Mouse (Mus musculus) naive thymus-derived CD4-positive, alpha-beta T cell, adult 5 months (primary cell): Measurements from ENCODE around the gene Rubcnl. TPM values are rescaled to one million over a fixed set of nuclear protein-coding genes. Genes with fewer than 3 reads are reported as not detected.

ENCODE experiments used
- polyA plus RNA-seq: library from polyadenylated mRNA; unstranded; fragments of 100-300 nt; shearing (Covaris generic); gene quantifications from one replicate; pipeline ENCODE4 v1.2.1, GENCODE M21; 2017

Rubcnl gene
- polyA plus RNA-seq, result 0.17 TPM

GRCm38 (mm10) chr14:75015856-75016714 is at the start of gene Rubcnl:
Rubcnl (plus strand) TSS chr14:75016027.

Other genes with a start within 250 kb of the Rubcnl start
- 64.1 TPM for gene Lrch1, start 68.2 kb upstream of the Rubcnl start, polyA plus RNA-seq
- not detected for gene Lrrc63, start 114.9 kb downstream of the Rubcnl start, polyA plus RNA-seq
- 668 TPM for gene Lcp1, start 115.1 kb downstream of the Rubcnl start, polyA plus RNA-seq
- not detected for gene Cpb2, start 226.3 kb downstream of the Rubcnl start, polyA plus RNA-seq